Mouse (Mus musculus): ENCODE data around the gene Tmem171. TPM values are rescaled to one million over a fixed set of nuclear protein-coding genes. Genes with fewer than 3 reads are reported as not detected.

Gene Tmem171
- polyA plus RNA-seq, 1 experiment from 2014 or later = not detected

DNA sequence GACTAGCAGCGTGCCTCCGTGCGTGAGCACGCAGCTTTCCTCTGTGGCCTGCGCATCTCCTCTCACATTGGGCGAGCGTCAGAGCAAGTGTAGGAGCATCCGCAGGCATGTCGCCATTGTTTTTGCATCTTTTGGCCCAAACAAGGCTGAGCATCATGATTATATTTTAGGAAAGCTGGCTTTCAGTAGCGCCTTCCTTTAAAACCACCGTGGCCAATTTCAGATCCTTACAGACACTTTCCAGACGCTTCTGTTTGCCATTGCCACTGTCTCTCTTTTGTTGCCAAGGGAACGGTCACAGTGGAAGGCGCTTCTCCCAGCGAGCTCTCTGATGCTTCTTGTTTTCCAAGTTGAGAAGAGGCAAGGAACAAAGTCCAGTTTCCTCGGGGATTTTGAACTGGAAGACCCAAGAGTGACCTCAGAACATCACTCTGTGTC is 38.6 kb downstream of the Tmem171 start:
- H3K9me3 ChIP-seq = no peaks in the 10 kb centered on the region
- no peaks in the 10 kb centered on the region for H3K36me3 ChIP-seq (replicated peaks)
- no peak overlapping the region for H3K4me3 ChIP-seq
- DNase-seq (ENCODE audit: low spot score) = no peak
- H3K27me3 ChIP-seq (replicated peaks; ENCODE audit: low read depth, poor library complexity, severe bottlenecking) = no peaks in the 10 kb centered on the region
- peaks cover 14% of the 10 kb centered on the region for H3K4me1 ChIP-seq
- H3K27ac ChIP-seq (replicated peaks) = no peak overlapping the region
- 88% methylated on average over 16 of the region's 16 CpGs for WGBS

DNA sequence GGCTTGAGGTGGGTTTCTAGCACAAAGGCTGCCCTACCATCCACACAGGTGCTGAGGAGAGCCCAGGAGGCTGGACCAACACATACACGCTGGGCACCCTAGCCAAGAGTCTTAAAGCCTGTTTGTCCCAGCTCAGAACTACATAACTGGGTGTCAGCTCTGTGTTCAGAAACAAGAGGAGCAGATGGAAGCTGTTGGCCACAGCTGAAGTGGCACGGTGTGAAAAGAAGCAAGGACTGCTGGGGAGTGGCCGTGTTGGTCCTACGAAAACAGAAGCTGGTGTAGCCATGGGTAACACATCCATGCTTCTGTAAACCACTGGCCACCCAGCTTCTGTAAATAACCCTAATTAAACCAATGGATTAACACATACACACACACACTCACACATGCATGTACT is 39.3 kb downstream of the Tmem171 start:
- H3K4me3 ChIP-seq = no peak overlapping the region
- no peak for DNase-seq (ENCODE audit: low spot score)
- peaks cover 14% of the 10 kb centered on the region for H3K4me1 ChIP-seq
- H3K36me3 ChIP-seq (replicated peaks) = no peaks in the 10 kb centered on the region
- H3K9me3 ChIP-seq = no peaks in the 10 kb centered on the region
- H3K27ac ChIP-seq (replicated peaks) = no peak overlapping the region
- no peaks in the 10 kb centered on the region for H3K27me3 ChIP-seq (replicated peaks; ENCODE audit: low read depth, poor library complexity, severe bottlenecking)
- WGBS = 89% methylated on average over 4 of the region's 4 CpGs

DNA sequence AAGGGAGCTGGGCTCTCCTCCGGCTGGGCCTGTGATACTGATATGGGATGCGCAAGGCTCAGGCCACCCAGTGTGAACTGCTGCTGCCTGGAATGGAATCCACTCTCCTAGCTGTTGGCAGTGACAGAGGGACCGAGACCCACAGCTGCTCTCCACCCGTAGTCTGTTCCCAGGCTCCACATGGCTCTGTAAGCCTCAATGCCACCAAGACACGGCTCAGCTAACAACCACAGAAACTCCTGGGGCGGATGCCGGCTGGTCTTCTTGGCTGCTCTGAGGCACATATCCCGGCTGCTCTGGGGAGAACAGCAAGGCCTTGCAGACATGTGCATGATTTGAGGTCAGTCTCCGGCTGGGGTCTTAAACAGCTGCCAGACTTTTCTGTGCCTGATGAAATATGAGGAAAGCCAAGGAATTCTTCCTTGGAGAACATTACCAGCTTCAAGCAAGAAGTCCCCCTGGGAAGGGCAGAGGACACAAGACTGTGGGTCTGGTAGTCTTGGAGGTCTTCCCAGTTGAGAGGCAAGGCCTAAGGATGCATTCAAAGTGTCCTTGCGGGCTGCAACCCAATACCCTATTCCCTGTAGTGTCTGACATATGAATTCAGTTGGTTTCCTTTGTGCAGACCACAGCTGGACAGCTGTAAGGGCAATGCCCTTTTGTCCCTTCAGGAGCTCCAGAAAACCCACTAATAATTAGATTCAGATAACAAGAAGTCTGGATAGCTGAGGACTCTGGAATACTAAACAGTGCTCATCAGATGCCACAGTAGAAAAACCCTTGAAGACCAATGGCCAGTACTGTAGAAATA is 40.3 kb downstream of the Tmem171 start:
- Histone ChIP-seq H3K27ac (replicated peaks) (0 out of 2 replicates have a peak overlapping the region, but pooled peaks have one; percentile 37), H3K4me1 (peaks cover 14% of the 10 kb centered on the region), H3K9me3 (no peaks in the 10 kb centered on the region), H3K4me3 (no peak overlapping the region), H3K36me3 (replicated peaks) (no peaks in the 10 kb centered on the region), H3K27me3 (replicated peaks; ENCODE audit: low read depth, poor library complexity, severe bottlenecking) (no peaks in the 10 kb centered on the region)
- no peak for DNase-seq (ENCODE audit: low spot score)
- 81% methylated on average over 10 of the region's 10 CpGs for WGBS

DNA sequence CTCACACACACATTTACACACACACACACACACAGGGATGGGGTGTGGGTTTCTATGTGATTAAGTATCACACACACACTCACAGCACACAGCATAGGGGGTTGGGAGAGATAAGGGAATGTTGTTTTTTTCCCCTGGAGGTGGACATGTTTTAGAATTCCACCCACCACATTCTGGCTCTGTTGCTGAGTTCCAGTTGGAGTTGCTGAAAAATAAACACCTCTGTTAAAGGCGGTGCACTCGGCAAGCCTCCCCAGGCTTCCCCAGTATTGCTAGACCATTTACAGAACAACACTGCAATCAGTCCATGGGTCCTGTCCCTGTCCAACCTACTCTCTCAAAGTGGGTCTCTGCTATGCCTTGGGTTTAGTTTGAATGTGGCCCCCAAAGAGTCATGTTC is 42.4 kb downstream of the Tmem171 start:
- H3K9me3 ChIP-seq = 0 out of 2 replicates have a peak, but pooled peaks cover 2% of the 10 kb centered on the region
- peaks cover 14% of the 10 kb centered on the region for H3K4me1 ChIP-seq
- no peak overlapping the region for H3K4me3 ChIP-seq
- no peak for DNase-seq (ENCODE audit: low spot score)
- no peaks in the 10 kb centered on the region for H3K36me3 ChIP-seq (replicated peaks)
- H3K27me3 ChIP-seq (replicated peaks; ENCODE audit: low read depth, poor library complexity, severe bottlenecking) = no peaks in the 10 kb centered on the region
- WGBS = 85% methylated on average over 2 of the region's 2 CpGs
- no peak overlapping the region for H3K27ac ChIP-seq (replicated peaks)

DNA sequence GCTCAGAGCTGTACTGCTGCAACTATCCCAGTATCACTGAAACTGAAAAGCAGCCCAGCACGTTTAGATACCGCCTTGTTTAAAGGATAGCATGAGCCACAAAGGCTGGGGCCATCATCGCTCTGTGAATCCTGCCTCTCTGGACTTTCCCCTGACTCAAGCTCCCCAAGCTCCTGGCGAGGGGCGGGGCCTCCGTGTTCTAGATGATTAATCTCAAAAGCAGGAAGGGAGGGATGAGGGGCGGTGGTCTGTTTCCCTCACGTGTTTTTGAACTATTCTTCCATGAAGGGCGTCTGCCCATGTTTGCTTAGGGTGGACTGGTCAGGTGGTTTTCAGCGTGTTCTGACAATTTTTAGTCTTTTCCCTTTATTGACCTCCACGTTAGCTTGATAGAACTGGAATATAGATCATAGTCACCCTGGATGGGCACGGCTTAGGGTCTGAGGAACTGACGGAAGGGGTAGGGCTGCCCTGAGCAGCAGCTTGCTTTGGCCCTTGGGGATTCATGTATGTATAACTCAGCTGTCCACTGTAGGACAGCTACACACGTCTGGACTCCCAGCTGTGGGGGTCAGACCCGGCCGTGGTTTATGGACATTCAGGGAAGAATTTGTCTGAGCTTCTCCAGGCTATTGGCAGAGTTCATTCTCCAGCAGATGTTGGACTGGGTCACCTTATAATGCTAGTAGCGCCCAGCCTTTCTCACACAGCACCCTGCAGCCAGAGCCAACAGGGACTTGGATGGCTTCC is 43.2 kb downstream of the Tmem171 start:
- Histone ChIP-seq H3K27ac (replicated peaks) (no peak overlapping the region), H3K4me1 (peaks cover 14% of the 10 kb centered on the region), H3K36me3 (replicated peaks) (no peaks in the 10 kb centered on the region), H3K27me3 (replicated peaks; ENCODE audit: low read depth, poor library complexity, severe bottlenecking) (no peaks in the 10 kb centered on the region), H3K9me3 (0 out of 2 replicates have a peak, but pooled peaks cover 2% of the 10 kb centered on the region), H3K4me3 (no peak overlapping the region)
- DNase-seq (ENCODE audit: low spot score) = no peak
- 79% methylated on average over 17 of the region's 17 CpGs for WGBS

DNA sequence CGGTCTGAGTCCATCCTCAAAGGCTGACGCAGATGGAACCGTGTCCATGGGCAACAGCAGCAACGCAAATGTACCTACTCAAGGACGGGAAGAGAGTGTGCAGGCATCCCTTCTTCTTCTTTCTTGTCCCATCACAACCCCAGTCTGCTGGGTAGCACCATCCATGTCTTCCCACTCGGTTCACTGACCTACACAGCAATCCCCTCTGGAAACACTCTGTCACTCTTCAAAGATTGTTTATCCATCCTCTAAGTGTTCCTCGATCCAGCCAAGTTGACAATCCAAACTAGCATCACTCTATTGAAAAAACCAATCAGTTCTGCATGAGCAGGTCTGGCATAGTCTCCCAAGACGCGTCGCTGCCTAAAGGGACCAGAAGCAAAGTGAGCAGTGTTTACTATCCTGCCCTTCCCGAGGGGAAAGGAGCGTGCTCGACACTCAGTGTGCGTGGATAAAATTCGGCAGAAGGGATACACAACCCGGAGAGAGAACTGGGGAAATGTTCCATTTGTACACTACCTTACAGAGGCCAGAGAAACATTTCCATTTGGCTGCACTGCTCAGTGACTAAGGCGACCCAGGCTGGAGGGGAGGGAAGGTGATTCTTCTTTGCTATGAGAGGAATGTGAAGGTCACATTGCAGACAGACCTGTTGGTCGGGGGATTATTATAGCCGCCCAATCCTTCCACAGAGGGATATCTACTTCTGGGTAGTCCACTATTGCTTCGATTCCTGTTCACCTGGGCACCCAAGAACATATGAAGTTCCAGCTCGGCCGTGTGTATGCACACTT is 46.7 kb downstream of the Tmem171 start:
- H3K4me3 ChIP-seq = no peak overlapping the region

DNA sequence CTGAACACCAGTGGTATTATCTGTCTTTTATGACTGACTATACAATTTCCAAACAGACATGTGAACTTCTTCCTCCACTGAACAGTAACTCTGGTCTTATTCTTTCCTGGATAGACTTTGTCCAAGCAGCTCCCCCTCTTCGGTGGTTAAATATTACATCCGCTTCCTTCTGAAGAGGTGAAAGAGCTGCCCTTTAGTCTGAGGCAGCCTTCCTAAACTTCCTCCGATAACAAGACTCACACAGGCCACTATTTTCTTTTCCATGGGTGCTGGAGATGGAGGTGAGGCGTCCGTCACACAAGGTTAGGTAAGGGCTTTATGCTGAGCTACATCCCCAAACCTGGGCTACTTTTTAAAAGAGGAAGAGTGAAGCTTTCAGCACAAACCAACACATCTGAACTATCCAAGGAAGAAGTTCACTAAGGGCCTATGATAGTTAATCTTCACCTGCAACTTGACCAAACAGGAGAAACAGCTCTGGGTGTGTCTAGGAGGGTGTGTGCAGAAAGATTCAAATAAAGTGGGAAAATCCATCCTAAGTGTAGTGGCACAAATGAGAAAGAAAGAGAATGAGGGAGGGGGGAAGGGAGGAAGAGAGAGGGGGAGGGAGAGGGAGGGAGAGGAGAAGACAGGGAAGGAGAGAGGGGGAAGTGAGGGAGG is 56.0 kb downstream of the Tmem171 start:
- Histone ChIP-seq H3K27ac (replicated peaks) (no peak overlapping the region), H3K27me3 (replicated peaks; ENCODE audit: low read depth, poor library complexity, severe bottlenecking) (peaks cover 19% of the 10 kb centered on the region; the same call in 1 of the 2 replicates), H3K36me3 (replicated peaks) (no peaks in the 10 kb centered on the region), H3K4me1 (no peaks in the 10 kb centered on the region), H3K9me3 (peaks cover 4% of the 10 kb centered on the region; the same call in 1 of the 2 replicates), H3K4me3 (no peak overlapping the region)
- WGBS = 90% methylated on average over 5 of the region's 5 CpGs
- no peak for DNase-seq (ENCODE audit: low spot score)

More for the DNA sequence above, 46.7 kb downstream of the Tmem171 start:
- Histone ChIP-seq H3K27me3 (replicated peaks; ENCODE audit: low read depth, poor library complexity, severe bottlenecking) (no peaks in the 10 kb centered on the region), H3K9me3 (0 out of 2 replicates have a peak, but pooled peaks cover 2% of the 10 kb centered on the region), H3K27ac (replicated peaks) (no peak overlapping the region), H3K36me3 (replicated peaks) (no peaks in the 10 kb centered on the region), H3K4me1 (no peaks in the 10 kb centered on the region)
- DNase-seq (ENCODE audit: low spot score) = no peak
- WGBS = 89% methylated on average over 22 of the region's 22 CpGs

DNA sequence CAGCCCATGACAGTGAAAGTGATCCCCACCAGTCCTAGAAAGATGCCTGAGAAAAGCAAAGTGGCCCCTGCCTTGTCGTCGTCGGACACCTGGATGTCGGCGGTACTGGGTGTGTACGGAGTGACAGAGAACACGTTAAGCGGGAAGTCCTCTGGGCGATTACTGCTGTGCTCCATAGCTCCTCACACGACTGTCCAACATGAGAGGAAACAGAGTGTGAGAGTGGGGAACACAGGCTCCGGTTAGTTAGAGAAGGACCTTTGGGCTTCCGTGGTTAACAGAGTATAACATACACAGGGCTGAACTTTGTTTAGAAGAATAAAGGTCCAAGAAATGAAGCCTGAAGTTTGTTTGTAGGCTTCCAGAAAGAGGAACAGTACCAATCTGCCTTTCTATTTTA is 57.5 kb downstream of the Tmem171 start, which contains the start of gene Tmem174:
Tmem174 (minus strand) TSS at position 266 of the 400 bp plus-strand sequence.
- Histone ChIP-seq H3K4me3 (0 out of 2 replicates have a peak within 1 kb of the TSS, but pooled peaks have one; percentile 11), H3K9me3 (peaks cover 4% of the 10 kb centered on the region; the same call in 1 of the 2 replicates), H3K36me3 (replicated peaks) (no peaks in the 10 kb centered on the region), H3K4me1 (peaks cover 6% of the 10 kb centered on the region), H3K27ac (replicated peaks) (no peak within 1 kb of the TSS), H3K27me3 (replicated peaks; ENCODE audit: low read depth, poor library complexity, severe bottlenecking) (peaks cover 19% of the 10 kb centered on the region; the same call in 1 of the 2 replicates)
- WGBS = 89% methylated on average over 12 of the region's 12 CpGs
- no peak for DNase-seq (ENCODE audit: low spot score)

DNA sequence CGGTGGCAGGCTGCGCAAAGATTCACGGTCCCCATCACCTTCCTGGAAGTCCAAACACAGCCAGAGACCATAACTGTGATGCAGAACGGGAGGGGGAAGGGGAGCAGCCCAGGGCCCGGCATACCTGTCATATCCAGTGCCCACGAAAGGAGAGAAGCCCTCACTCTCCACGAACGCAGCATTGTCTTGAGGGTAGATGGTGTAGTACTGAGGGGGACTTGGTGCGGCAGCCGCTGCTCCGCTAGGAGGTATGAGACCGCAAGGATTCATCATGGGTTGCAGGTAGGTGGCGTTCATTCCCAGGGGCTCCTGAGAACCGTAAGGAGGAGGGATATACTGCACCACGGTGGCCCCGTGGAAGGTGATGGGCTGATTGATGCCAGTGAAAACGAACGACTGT is 58.1 kb downstream of the Tmem171 start:
- 0 out of 2 replicates have a peak overlapping the region, but pooled peaks have one; percentile 11 for H3K4me3 ChIP-seq
- WGBS = 74% methylated on average over 18 of the region's 18 CpGs

More for the DNA sequence above, 58.1 kb downstream of the Tmem171 start:
- Histone ChIP-seq H3K27ac (replicated peaks) (no peak overlapping the region), H3K36me3 (replicated peaks) (no peaks in the 10 kb centered on the region), H3K9me3 (peaks cover 4% of the 10 kb centered on the region; the same call in 1 of the 2 replicates), H3K4me1 (peaks cover 9% of the 10 kb centered on the region), H3K27me3 (replicated peaks; ENCODE audit: low read depth, poor library complexity, severe bottlenecking) (peaks cover 19% of the 10 kb centered on the region; the same call in 1 of the 2 replicates)
- DNase-seq (ENCODE audit: low spot score) = no peak
